Mouse (Mus musculus) right cerebral cortex, adult 18-20 months (tissue): ENCODE measurements at regions not wholly inside any gene's neighbourhood (a gene's known extent, or its start where the extent isn't known, plus 50 kb on each side); places are given as distances from the start of the nearest gene placed in this dataset.
A peak's percentile ranks its signal among the peaks of the same experiment; 100 is the strongest.
"Not testable (repeated sequence)": the region's sequence is repeated elsewhere in the genome, so short reads cannot be mapped to it uniquely, and the experiment has no call there.

Experiments
- DNase-seq: peaks from one replicate; pipeline ENCODE4 v3.0.0; 2022; ENCODE audit warnings: mixed read lengths

DNA sequence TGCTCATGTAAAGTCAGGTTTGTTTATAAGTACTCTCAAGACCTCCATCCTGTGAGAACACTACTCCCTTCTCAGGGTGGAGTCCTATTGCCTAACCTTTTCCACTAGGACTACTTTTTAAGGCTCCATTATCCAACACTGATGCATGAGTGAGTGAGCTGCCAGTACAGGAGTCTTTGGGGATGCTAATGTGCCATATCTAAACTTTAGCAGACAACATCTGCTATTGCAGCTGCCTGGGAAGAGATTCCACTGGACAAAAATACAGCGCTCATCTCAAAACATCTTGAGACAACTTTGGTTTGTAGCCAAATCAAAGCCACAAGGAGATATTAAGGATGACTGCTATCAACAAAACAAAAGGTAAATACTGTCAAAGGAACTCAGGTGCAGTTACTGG, 52.3 kb upstream of the Gm10985 start:
- DNase-seq, result no peak

DNA sequence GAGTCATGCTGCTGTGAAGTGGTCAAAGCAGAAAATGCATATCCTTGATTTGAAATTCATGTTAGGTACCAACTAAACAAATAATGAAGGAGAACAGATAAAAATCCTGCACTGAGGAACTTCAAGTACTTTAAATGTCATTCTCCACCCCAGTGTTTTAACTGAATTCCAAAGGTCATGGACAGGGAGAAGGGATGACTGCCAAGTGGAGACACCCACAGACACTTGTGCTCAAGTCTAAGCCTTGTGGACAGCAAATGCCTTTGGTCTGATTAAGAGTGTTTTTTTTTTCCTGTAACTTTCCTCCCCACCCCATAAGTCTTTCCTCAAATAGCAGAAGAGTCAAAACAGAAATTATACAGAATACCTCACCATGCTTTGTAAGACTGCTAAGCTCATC, 55.2 kb upstream of the Gm10985 start:
- no peak for DNase-seq

DNA sequence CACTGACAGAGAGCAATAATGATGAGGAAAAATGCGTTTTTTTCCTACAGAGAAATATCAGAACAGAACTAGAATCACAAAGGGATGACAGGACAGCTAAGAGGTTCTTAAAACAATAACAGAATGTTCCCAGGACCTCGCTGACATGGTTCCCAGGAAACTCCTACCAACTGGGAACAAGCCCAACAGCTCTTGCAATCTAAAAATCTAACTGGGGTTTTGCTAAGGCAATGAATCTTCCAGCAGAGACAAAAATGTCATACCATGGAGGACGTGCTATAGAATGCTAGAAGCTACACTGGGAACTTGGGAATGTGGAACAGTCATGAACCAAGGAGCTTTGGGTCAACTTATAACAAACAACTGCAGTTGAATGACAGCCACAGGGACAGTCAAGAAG, 59.7 kb upstream of the Gm10985 start:
- DNase-seq, result no peak

DNA sequence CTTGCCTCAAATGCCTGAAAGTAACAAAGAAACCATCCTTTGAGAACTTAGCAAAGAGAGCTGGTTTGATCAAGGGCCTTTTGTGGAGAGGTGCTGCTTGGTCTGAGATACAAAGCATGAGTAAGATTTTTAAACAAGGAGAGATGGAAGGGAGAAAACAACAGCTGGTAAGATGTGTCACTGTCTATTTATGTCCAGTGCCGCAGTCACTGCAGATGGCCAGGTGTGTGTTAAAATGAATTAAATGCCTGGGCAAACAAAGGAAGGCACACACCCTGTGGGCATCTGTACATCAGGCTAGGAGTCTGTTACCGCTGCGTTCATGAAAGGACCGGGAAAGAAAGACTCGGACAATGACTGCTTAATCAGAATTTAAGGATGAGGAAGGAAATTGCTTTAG, 68.2 kb upstream of the Gm10985 start:
- no peak for DNase-seq

DNA sequence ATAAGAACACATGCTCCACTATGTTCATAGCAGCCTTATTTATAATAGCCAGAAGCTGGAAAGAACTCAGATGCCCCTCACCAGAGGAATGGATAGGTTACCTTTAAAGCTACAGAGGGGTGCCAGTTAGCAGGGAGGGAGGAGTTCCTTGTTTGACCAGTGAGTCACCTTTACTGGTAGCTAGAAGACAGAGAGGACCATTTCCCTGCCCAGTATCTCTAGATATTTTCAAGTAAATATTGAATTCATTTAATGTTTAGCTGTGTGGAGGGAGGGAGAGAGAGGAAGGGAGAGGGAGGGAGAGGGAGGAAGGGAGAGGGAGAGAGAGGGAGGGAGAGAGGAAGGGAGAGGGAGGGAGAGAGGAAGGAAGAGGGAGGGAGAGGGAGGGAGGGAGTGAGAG, 77.3 kb upstream of the Gm10985 start:
- no peak for DNase-seq

DNA sequence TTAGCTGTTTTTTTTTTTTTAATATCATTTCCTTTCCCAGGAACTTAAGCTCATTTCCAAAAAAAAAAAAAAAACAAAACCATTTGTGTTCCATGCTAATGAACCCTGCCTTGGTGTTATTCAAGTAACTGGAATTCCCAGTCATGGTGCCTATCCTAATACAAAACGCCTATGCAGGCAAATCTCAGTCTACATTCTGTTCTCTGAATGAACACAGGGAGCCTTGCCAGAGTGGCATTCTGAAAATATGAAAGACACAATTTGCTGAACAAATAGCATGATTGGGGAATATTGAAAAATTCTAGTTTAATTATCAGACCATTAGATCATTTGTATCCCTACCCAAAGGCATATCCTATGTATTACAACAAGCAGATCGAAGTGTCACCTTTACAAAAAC, 80.9 kb upstream of the Gm10985 start:
- no peak for DNase-seq

DNA sequence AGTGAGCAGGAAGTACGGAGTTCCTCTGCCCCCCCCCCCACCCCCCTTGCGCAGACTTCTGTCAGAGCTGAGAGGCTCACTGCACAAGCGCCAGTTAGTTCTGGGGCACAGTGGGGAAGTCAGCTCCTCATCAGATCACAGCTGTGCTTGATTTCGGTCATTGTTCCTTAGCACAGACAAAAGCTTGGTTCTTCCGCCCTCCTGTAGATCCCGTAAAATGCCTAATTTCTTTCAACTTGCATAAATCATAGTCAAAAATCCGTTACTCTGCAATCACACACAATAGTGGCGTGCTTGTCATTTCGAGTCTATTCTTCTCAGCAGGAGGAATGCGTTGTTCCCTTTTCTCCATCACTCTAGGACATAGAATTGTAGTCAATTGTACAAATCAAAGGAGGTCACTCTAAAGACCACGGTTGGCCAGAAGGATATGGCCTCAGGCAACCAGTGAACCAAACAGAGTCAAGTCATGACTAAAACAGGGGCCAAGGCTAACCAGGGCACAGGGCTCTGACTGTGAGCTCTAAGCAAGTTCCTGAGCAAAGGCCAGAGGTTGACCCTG, 83.3 kb upstream of the Gm10985 start:
- no peak for DNase-seq

DNA sequence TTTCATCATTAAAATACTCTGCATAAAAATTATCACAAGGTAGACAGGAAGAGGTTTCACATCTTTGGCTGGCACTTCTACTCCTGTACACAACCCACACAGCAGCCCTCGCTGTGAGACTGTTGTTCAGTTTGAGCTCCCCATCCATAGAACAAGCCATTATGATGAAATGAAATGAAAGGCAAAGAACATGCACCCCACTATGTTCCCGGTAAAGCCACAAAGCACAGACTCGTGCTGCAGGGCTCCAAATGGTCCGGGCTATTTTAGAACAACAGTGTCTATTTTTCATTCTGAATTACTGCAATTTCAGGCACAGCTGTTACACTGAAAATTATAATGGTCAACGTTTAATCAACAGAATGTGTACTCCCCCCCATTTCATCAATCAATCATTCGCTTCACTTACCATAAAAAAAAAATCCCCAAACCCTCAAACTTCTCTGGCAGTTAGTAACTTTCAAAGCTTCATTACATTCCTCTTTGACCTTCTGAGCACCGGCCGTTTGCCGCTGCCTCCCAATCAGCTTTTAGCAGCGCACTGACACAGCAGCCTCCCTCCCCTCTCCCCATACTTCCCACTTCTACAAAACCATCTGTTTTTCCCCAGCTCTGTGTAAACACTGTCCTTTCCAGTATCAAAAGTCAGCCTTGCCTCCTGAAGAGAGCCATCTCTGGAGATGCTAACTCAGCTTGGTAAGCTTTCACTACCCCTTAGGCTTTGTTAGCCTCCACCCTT, 88.6 kb upstream of the Gm10985 start:
- no peak for DNase-seq

DNA sequence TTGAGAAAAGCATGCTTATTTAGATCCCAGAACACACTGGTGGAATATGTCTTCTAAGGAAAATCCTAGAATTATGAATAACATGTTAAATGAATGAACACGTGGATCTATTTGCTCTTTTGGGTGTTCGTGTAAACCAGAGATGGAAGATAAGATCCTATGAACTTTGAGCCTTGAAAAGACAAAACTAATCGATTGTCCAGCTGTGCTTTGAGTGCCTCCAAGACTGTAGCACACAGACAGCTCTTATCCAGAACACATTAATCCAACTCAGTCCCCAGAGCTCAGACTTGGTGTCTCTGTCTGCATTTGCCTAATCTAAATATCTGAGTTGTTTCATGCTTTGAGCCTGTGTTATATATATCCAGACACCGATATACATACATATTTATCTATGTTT, 80.0 kb upstream of the Frem2 start:
- DNase-seq, result no peak

DNA sequence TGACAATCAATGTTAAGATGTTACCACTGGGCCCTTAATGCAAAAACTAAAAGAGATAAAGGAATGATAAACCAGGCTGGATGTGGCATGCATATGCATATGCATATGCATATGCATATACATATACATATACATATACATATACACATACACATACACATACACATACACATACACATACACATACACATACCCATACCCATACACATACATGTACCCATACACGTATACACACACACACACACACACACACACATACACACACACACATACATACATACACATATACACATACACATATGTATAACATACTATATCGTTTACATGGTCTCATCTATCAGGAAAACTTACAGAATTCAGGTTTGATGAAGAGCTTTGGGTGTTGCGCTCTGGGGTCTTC, 78.5 kb upstream of the Frem2 start:
- DNase-seq, result not testable (repeated sequence)

DNA sequence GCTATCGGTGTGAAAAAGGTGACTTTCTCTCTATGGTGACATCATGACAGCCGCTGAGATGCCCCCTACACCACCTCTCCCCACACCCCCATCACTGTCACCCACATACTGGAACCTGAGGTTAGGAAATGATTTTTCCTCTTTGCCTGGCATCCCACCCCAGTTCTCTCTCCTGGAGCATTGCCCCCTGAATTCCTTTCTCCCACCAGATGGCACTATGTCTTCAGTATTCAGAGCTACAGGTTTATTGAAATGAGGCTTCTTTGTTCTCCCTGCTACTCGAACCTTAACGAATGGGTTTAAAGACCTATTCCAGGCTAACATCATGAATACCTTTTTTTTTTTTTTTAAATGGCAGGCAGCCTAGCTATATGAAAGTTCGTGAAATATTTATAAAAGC, 78.0 kb upstream of the Frem2 start:
- peak; percentile 35 for DNase-seq

DNA sequence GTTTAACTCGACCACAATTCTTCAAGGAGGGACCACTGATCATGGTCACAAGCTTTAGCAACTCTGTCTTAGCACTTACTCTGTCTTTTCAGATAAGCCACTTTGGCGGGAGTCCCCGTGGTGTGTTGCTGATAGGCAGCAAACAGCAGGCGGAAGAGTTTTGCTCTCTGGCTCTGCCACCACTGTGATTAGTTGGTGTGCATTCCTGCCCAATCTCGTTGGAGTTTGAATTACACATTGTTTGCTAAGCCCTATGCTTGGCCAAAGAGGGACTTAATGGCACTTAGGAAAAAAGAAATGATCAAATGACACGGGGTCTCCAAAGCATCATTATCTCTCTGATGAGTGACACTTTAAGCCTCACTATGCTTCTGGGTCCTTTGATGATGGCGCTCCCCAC, 73.3 kb upstream of the Frem2 start:
- no peak for DNase-seq

DNA sequence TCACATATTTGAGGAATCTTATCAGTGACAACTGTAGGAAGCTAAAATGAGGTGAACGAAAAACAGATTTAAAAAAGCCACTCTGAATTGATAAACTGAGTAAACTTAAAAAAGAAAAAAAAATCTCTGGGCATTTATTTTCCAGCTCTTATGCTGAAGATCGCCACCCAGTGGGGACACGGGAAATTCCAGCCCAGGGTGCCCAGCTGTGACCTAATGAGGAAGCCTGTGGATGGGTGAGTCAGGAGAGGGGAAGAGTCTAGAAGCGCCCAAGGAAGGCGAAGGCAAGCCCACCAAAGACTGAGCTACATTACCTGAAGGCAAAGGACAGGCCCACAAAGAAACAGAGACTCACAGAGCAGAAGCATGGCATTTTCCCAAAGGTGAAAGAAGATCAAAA, 72.7 kb upstream of the Frem2 start:
- DNase-seq, result peak; percentile 24

DNA sequence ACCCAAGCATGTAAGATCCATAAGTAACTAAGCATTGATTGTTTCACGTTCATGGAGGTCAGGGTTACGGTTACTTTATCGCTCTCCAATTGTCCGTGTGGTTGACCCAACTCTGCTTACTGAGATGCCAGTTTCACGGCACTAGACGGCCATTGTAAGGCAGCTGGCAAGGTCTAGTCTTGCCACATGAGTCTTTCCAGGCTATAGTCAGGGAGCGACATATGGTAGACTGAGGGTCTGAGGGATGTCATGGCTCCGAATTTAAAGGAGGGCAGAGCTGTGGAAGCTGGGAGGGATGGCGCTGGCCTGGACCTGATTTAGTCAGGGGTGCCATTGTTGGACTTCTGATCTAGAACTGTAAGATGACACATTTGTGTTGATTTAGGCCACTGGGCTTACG, 72.0 kb upstream of the Frem2 start:
- DNase-seq, result no peak

DNA sequence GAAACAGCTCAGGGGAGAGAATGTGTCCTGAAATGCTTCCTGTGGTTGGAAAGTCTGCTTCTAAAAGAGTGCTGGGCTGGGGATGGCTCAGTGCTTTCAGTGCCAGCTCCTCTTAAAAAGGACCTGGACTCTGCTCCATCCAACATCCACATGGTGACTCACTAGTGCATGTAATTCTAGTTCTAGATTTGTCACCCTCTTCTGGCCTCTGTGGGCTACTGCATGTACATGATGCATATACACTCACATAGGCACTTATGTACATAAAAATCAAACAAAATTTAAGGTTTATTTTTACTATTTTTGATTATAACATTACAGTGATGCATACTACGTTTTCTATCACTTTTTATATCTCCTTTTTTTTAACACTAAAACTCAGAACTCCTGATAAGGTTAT, 70.6 kb upstream of the Frem2 start:
- no peak for DNase-seq

DNA sequence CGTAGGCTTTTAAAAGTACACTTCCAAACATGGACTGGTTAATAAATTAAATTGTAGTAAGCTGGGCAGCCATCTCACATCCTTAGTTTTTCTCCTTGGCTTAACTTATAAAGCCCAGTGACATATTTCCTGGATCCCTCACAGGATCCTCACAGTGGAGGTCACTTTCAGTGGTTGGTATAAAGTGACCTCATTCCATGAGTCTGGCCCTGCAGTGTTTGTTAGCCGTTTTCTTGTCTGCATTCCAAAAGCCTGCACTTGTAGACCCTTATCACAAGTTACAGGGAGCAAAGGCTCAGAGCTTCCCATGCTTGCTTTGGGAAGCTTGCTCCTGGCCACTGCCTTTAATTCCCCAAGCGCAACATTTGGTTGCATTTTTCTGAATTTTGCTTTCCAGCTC, 49.9 kb upstream of the Frem2 start:
- no peak for DNase-seq
